Comparison of ENCODE assay signal across 10 mouse cellular contexts in genomic region chr13:93231016-93231415, GRCm38 (mm10). TPM values are rescaled to one million over a fixed set of nuclear protein-coding genes. Genes with fewer than 3 reads are reported as not detected.
DNase-seq lines count a peak whose midpoint lies in the region; ATAC-seq lines count a peak whose summit lies in the region.
"Had no signal": no experiment of that assay in that cellular context is flagged by ENCODE, and none has a peak within 500 bp of the region (broad histone marks: within the 10 kb centered on the region; RNA-seq: fewer than 3 reads in every experiment).

No protein-coding gene starts in this region.

- H3K4me2 ChIP-seq in midbrain, embryonic 14.5 days (ENCODE audit: low read length): no peak overlapping the region
- no peak overlapping the region for H3K4me2 ChIP-seq in intestine, embryonic 15.5 days (replicated peaks)
- H3K4me2 ChIP-seq: limb, embryonic 13.5 days had no signal

- ATAC-seq in midbrain, embryonic 14.5 days (ENCODE audit: low FRiP score, low TSS enrichment): no peak
- ATAC-seq in intestine, embryonic 15.5 days: no peak

- H3K4me1 ChIP-seq in brown adipose tissue, adult 24 weeks (ENCODE audit: control insufficient read depth, insufficient read depth, insufficient read length, low read length): no peaks in the 10 kb centered on the region
- H3K4me1 ChIP-seq in midbrain, embryonic 14.5 days (ENCODE audit: control insufficient read depth, insufficient read depth, low read length): no peaks in the 10 kb centered on the region
- no peaks in the 10 kb centered on the region for H3K4me1 ChIP-seq in intestine, embryonic 15.5 days (replicated peaks)
- H3K4me1 ChIP-seq: limb, embryonic 13.5 days had no signal

- H3K27ac ChIP-seq in brown adipose tissue, adult 24 weeks (replicated peaks; ENCODE audit: low read depth, low read length): peak overlapping the region; percentile 55
- H3K27ac ChIP-seq in midbrain, embryonic 14.5 days (replicated peaks; ENCODE audit: low read depth, low read length): no peak overlapping the region
- H3K27ac ChIP-seq in intestine, embryonic 15.5 days: no peak overlapping the region
- H3K27ac ChIP-seq: limb, embryonic 13.5 days had no signal

- peak; percentile 21 for DNase-seq in layer of hippocampus, adult 11-12 months (ENCODE audit: low spot score)
- no peak for DNase-seq in layer of hippocampus, postnatal 10 days (ENCODE audit: low spot score in 2 of 2)
- DNase-seq in heart, adult 9 months (ENCODE audit: low spot score in 2 of 2): peak; percentile 39 to 67
- DNase-seq in lung, postnatal 4 days: peak; percentile 38 to 66
- no peak for DNase-seq in midbrain, embryonic 14.5 days
- DNase-seq in layer of hippocampus, adult 8-10 months (ENCODE audit: low spot score in 2 of 2): no peak
- DNase-seq: thymus, postnatal 4 days had no signal

- H3K9me3 ChIP-seq in midbrain, embryonic 14.5 days (ENCODE audit: control insufficient read depth, low read length): no peaks in the 10 kb centered on the region
- no peaks in the 10 kb centered on the region for H3K9me3 ChIP-seq in intestine, embryonic 15.5 days
- H3K9me3 ChIP-seq: limb, embryonic 13.5 days had no signal

- H3K36me3 ChIP-seq in midbrain, embryonic 14.5 days (ENCODE audit: control insufficient read depth, insufficient read depth, low read length): no peaks in the 10 kb centered on the region
- no peaks in the 10 kb centered on the region for H3K36me3 ChIP-seq in intestine, embryonic 15.5 days
- H3K36me3 ChIP-seq: limb, embryonic 13.5 days had no signal

- H3K4me3 ChIP-seq in brown adipose tissue, adult 24 weeks (ENCODE audit: insufficient read depth, low read depth, low read length): no peak overlapping the region
- H3K4me3 ChIP-seq in midbrain, embryonic 14.5 days (replicated peaks; ENCODE audit: low read depth, low read length): no peak overlapping the region
- no peak overlapping the region for H3K4me3 ChIP-seq in intestine, embryonic 15.5 days (replicated peaks)
- H3K4me3 ChIP-seq: limb, embryonic 13.5 days had no signal

- WGBS in midbrain, embryonic 14.5 days: 92% methylated on average over 4 of the region's 4 CpGs
- 57% methylated on average over 4 of the region's 4 CpGs for WGBS in intestine, embryonic 15.5 days

- no peak overlapping the region for H3K9ac ChIP-seq in midbrain, embryonic 14.5 days (replicated peaks; ENCODE audit: low read length)
- no peak overlapping the region for H3K9ac ChIP-seq in intestine, embryonic 15.5 days
- H3K9ac ChIP-seq: limb, embryonic 13.5 days had no signal

- no peaks in the 10 kb centered on the region for H3K27me3 ChIP-seq in midbrain, embryonic 14.5 days (ENCODE audit: control insufficient read depth, insufficient read depth, low read length)
- no peaks in the 10 kb centered on the region for H3K27me3 ChIP-seq in intestine, embryonic 15.5 days (replicated peaks)
- H3K27me3 ChIP-seq: limb, embryonic 13.5 days had no signal

RNA-seq across cellular contexts. Expression of gene Tent2, which starts 38.8 kb away (rescaled TPM):
- total RNA-seq in layer of hippocampus, postnatal 10 days (2021): 10 to 100 TPM; 26.9 to 31.1 TPM
- polyA plus RNA-seq in brown adipose tissue, adult 24 weeks (2012; ENCODE audit: insufficient read depth, insufficient read length, missing spikeins): 29.1 and 31.9 TPM in 2 replicates
- polyA plus RNA-seq in midbrain, embryonic 14.5 days (2014; fragmentation: Nextera tagmentation; extraction: Ambion mirVana): 40.4 and 54.8 TPM in 2 replicates
- 10 to 100 TPM; 25.1 to 36.2 (median 27.8) TPM for total RNA-seq in layer of hippocampus, adult 8-10 months (2022)
- 55.7 and 60.1 TPM in 2 replicates for polyA plus RNA-seq in intestine, embryonic 15.5 days (2015; fragmentation: Nextera tagmentation; extraction: Ambion mirVana)

Comparison
In these comparisons a context has a peak if more than half of its experiments do, and no peak if none do; other contexts are left out.
1. DNase-seq: peak in layer of hippocampus, adult 11-12 months (single experiment), heart, adult 9 months (2 of 2) and lung, postnatal 4 days (2 of 2); none in layer of hippocampus, postnatal 10 days (0 of 2), midbrain, embryonic 14.5 days (single experiment) and layer of hippocampus, adult 8-10 months (0 of 2).